Mouse (Mus musculus): ENCODE results near the gene Gm10282. TPM values are rescaled to one million over a fixed set of nuclear protein-coding genes. Genes with fewer than 3 reads are reported as not detected.

Gm10282 gene
- total RNA-seq, 2 experiments from 2014 or later, result 4.1 to 11.3 TPM

DNA sequence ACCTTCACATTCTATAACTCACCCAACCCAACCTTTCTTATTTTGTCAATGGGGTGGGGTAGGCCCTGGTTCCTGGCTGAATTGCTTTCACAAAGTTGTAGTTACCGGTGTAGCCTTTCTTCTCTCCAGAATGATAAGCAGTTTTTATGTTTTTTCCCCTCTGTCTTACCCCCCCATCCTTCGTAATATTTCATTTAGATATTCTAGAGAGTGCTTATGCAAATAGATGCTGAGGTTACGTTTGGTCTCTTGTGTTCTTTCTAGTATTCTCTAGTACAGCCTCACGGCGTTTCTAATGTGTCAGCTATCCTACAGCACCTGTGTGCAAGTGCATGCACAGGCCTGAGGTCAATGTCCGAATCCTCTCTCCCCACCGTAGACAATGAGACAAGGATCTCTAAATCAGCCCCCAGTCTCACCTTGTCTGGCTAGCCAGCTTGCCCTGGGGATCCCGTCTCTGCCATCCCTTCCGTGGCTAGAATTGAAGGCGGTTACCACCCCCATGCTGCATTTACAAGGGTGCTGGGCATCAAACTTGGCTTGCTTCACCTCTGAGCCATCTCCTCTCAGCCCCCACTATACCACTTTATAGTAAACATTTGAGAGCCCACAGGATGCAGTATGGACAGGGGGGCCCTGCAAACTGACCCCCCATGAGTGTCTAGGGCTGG is 19.1 kb upstream of the Gm10282 start:
- no peak for DNase-seq (ENCODE audit: low spot score in 2 of 2)

DNA sequence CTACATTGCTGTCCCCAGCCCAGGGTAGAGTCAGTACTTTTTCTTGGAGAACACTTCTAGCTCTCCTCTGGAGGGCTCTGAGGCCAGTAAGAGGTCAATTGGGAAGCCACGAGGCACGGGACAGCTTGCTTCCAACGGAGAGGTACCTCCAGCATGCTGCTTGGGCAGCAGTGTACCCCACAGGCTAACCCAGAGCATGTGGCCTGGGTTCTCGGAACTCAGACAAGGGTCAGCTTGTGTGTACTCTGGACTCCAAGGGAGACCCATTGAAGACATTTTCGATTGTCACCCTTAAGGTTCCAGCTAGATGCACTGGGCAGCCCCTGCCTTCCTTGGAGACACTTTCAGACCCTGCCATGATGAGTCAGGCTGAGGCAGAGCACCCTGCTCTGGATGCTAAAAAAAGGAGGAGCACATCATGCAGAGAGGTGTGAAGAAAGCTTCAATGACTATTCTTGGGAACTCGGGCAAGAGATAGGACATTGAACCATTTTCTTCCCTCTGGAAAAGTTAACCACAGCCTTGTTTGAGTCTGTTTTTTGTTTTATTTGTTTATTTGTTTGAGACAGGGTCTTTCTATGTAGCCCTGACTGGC is 18.2 kb upstream of the Gm10282 start:
- DNase-seq (ENCODE audit: low spot score in 2 of 2), result no peak

DNA sequence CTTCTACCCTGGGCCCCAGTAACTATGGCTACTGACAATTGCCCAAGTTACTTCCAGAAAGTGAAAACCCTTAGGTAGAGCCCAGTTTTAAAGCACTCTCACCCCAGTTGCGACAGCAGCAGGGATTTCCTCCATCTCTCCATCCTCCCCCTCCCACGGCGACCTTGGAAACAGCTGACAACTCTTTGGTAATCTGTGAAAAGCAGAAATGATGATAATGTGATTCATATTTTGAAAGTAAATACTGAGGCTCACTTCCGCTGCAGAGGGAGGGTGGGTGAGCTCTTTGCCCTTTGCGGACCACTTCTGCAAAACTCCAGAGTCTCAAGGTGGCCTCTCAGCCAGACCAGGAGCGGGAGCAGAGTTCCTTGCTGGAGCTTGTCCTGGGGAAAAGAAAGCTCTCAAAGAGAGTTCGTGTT is 17.4 kb upstream of the Gm10282 start:
- peak; percentile 50 to 70 for DNase-seq (ENCODE audit: low spot score in 2 of 2)

- no peak for DNase-seq (ENCODE audit: low spot score in 2 of 2)
Measured at GRCm38 (mm10) chr8:72321635-72322441, 16.8 kb upstream of the Gm10282 start.

GRCm38 (mm10) chr8:72320803-72321583 is 15.9 kb upstream of the Gm10282 start:
- DNase-seq (ENCODE audit: low spot score in 2 of 2), result no peak

GRCm38 (mm10) chr8:72319921-72320802 is 15.1 kb upstream of the Gm10282 start:
- DNase-seq (ENCODE audit: low spot score in 2 of 2), result peak; percentile 43 to 50

DNA sequence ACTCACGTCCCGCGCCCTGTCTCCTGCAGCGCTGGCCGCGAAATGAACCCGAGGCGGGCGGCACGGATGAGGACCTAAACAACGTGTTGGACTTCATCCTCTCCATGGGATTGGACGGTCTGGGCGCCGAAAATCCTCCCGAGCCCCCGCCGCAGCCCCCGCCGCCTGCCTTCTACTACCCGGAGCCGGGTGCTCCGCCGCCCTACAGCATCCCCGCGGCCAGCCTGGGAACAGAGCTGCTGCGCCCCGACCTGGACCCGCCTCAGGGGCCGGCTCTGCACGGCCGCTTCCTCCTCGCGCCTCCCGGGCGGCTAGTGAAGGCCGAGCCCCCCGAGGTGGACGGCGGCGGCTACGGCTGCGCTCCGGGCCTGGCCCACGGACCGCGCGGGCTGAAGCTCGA is 14.3 kb upstream of the Gm10282 start:
- peak; percentile 43 to 55 for DNase-seq (ENCODE audit: low spot score in 2 of 2)

DNA sequence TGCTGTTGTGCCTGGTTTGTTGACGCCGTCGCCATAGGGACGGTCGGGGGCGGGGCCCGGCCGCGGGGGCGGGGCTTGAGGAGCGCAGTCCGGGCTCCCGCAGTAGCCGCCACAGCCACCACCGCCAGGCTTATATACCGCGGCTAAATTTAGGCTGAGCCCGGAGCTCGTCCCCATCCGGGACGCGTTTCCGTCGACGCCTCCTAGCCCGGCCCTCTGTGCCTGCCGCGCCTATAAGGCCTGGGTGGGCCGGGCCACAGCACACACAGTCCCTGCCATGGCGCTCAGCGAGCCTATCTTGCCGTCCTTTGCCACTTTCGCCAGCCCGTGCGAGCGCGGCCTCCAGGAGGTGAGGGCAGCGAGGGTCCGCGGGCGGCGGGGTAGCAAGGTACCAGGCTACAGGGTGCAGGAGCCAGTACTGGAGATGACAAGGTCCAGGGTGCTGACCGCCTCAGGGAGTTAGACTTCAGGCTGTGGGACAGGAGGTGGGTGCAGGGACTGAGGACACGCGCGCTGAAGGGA is 13.8 kb upstream of the Gm10282 start, which contains the start of gene Klf2:
Gene Klf2, plus strand, starts transcription at position 233 of the 522 bp plus-strand sequence.
- DNase-seq (ENCODE audit: low spot score in 2 of 2), result peak; percentile 97 to 98

GRCm38 (mm10) chr8:72317741-72318301 is 12.8 kb upstream of the Gm10282 start:
- no peak for DNase-seq (ENCODE audit: low spot score in 2 of 2)

DNA sequence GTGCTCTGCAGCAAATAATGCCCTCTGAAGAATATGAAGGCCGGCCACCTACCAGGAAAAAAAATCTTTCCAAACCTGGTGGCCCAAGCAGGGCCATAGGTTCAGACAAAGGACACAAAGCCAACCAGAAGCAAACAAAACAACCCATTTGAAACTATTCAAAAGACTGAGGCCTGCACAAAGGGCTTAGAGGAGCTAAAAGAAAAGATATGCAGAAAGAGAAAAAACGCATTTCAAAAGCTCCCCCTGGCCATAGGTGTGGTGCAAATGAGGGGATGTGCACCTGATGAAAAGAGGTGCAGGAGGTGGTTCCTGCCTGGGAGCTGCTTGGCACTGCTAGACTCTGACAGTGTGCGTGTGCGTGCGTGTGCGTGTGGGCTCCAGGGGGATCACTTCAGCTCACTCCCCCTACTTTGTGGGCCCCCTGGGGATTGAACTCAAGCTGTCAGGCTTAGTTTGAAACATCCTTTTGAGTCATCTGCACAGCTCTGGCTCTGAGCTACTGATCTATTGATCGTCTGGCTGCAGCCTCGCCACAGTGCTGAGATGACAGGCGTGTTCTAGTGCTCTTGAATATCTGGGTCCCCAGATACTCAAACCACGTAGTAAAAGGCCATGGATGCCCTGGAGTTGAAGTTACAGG is 11.1 kb upstream of the Gm10282 start:
- DNase-seq (ENCODE audit: low spot score in 2 of 2), result no peak

DNA sequence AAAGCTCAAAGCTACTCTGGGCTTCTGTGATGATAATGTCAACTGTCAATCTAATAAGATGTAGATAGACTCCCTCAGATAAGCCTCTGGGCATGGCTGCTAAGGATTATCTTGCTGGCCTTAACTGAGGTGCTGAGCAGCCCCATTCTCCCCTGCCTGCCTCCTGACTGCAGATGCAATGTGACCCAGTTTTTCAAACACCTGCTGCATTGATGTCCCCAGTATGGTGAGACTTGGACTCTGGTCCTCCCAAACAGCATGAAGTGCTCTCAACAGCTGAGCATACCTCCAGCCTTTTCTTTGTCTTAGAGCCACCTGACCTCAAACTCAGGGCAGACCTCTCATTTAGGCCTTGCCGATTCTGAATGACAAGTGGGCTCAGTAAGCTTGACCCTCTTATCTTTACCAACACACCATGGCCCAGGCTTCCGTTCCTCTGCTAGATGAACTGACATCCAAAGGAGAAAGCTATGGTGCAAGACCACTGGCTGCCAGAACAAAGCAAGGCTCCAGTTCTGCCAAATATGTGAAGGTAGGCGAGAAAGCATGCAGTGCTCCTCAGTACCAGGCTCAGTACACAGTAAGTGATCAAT is 8.0 kb upstream of the Gm10282 start:
- no peak for DNase-seq (ENCODE audit: low spot score in 2 of 2)

DNA sequence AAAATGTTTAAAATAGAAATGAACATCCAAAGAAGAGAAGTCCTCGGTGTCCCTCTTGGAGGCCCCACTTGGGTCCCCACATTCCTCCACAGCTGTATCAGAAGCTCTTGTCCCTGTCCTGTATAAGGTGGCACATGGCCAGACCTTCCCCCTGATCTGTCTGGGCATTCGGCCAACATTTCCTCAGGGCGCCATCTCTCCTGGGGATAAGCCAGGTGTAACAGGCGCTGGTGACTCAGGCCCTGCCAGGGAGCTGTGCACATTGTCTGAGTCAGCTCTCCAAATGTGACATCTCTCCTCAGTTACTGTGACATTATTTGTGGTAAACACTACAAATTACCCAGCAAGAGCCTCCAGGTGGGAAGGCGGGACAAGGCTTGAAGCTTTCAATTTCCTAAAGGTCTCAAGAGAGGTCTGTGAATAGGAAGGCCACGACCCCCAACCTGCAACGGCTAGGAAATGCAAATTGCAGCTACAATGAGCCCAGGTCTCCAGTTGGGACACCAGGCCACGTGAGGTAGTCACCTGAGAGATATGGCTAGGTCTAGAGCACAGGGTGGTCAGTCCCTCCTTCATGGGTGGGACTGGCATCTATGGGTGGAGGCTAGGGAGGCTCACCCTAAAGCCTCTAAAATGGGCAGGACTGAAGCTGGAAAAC is 5.9 kb upstream of the Gm10282 start:
- DNase-seq (ENCODE audit: low spot score in 2 of 2), result peak; percentile 71 to 81

DNA sequence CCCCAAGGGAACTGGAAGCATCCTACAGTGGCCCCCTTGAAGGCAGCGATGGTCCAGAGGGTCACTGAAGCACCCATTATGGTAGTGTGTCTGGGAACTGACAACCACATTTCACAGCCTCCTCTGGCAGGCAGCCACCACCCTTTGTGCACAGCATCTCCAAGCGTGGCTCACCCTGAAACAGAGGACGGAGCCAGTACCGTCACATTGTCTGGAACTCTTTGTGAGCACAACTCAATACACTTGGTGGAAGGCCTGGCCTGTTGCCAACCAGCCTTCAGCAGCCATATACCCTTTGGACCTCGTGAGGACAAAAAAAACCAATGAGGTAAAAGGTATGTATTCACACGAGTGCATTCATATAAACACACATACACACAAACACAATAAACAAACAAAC is 3.2 kb upstream of the Gm10282 start:
- DNase-seq (ENCODE audit: low spot score in 2 of 2), result no peak

DNA sequence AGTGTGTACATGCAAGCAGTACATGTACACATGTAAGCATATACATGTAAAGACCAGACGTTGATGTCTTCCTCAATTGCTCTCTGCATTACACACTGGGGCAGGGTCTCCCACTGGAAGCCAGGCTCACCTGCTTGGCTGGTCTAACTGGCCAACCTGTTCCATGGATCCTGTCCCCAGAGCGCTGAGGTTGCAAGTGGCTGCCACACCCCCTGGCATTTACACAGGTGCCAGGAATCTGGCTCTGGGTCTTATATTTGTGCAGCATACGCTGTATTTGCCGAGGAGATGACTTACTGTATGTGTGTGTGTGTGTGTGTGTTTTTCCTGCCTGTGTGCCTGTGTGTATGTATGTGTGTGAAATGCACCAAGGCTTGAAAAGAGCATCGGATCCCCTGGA is 1.9 kb upstream of the Gm10282 start:
- no peak for DNase-seq (ENCODE audit: low spot score in 2 of 2)

DNA sequence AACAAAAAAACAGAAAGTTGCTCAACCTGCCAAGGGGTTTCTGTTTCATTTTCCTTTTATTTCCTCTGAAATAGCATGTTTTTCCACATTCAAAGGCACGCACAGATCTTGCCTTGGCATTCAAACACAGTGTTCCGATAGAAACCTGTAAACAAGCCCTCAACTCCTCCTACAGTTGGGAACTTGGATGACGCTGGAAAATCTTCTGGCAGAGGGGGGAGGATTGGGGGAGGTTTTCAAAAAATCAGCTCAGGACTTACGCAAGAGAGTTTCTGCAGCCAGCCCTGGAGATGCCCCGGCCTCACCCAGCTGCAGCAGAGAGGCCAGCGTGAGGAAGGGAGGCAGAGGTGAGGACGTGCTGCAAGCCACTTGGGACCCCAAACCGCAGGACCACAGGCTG is 1.4 kb downstream of the Gm10282 start:
- DNase-seq (ENCODE audit: low spot score in 2 of 2), result peak; percentile 51 to 60

DNA sequence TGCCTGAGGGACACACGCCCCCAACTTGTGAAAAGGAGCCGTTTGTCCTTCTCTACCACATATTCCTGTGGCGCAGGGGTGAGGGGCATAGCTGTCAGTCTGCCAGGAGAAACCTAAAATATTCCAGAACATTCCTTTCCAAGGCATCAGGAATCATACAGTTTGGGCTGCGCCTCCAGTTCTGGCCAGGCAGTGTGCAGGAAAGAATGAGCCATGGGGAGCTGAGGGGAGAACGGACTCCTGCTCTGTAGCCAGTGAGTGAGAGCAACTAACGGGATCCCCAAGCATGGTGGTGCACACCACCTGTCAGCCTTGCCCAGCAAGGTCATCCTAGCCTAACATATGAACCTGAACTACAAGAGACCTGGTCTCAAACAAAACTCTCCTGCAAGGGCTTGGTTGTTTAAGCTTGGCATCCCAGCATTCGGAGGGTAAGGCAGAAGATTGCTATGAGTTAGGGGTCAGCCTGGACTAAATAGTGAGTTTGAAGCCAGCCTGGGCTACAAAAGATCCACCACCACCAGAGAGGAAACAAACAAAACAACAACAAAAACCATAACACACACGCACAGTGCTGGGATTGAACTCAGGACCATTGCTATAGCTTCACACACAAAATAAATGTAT is 2.0 kb downstream of the Gm10282 start:
- DNase-seq (ENCODE audit: low spot score in 2 of 2), result peak in 1 of 2 experiments; percentile 12

GRCm38 (mm10) chr8:72301497-72301896 is 3.6 kb downstream of the Gm10282 start:
- no peak for DNase-seq (ENCODE audit: low spot score in 2 of 2)
